ENCODE assay signal across 25 mouse cellular contexts in genomic region chr17:24049008-24049407, GRCm38 (mm10). TPM values are rescaled to one million over a fixed set of nuclear protein-coding genes. Genes with fewer than 3 reads are reported as not detected.
DNase-seq lines count a peak whose midpoint lies in the region.
"Had no signal": no experiment of that assay in that cellular context is flagged by ENCODE, and none has a peak within 500 bp of the region (broad histone marks: within the 10 kb centered on the region; RNA-seq: fewer than 3 reads in every experiment).

No protein-coding gene starts in this region.

- intact Hi-C loops in left cerebral cortex, postnatal 14 days (cut with DNase I): no loop called here

- DNase-seq in frontal cortex, adult 2 months (ENCODE audit: extremely low spot score in 1 of 2, low spot score in 1 of 2): peak; percentile 44 to 55
- DNase-seq in frontal cortex, postnatal 10 days (ENCODE audit: low spot score in 2 of 2): no peak
- peak; percentile 31 to 54 for DNase-seq in left cerebral cortex, adult 18-20 months (ENCODE audit: low spot score in 2 of 2)
- no peak for DNase-seq in left cerebral cortex, postnatal 14 days (ENCODE audit: low spot score in 2 of 2)
- peak; percentile 79 for DNase-seq in brain, adult 2 months (ENCODE audit: low read depth, low spot score)
- peak; percentile 32 to 50 for DNase-seq in left cerebral cortex, adult 9 months (ENCODE audit: low spot score in 2 of 2)
- no peak for DNase-seq in neural tube, embryonic 10.5 days (ENCODE audit: extremely low spot score, low spot score)
- no peak for DNase-seq in gastrocnemius, adult 8-10 months (ENCODE audit: low spot score in 2 of 2)
- DNase-seq: adrenal gland, adult 2 months; adrenal gland, postnatal 36 days; cerebellum, adult 11 months; cerebellum, adult 8-10 months; cerebellum, postnatal 14 days; forebrain, postnatal 0 days; gastrocnemius, postnatal 10 days; heart, adult 2 months had no signal

RNA-seq across cellular contexts. Expression of gene Prss27, which starts 11.1 kb away (rescaled TPM):
- not detected in 2 replicates for polyA plus RNA-seq in frontal cortex, adult 2 months (2012; rRNA removed)
- not detected for total RNA-seq in left cerebral cortex, adult 18-20 months (2021)
- total RNA-seq in left cerebral cortex, postnatal 14 days (2021): not detected
- total RNA-seq in gastrocnemius, adult 8-10 months (2022): not detected
- total RNA-seq: CH12.LX; forebrain, postnatal 0 days; gastrocnemius, postnatal 10 days; heart, adult 2 months; heart, postnatal 25 days had no signal
- polyA plus RNA-seq: activated CD4-positive, CD25-positive, alpha-beta regulatory T cell, adult 4 months; brain, embryonic 14.5 days; forebrain, postnatal 0 days; heart, adult 2 months; heart, embryonic 15.5 days had no signal

RNA-seq across cellular contexts. Expression of gene Kctd5, which starts 24.3 kb away (rescaled TPM):
- 29.0 and 29.8 TPM in 2 replicates for polyA plus RNA-seq in frontal cortex, adult 2 months (2012; rRNA removed)
- total RNA-seq in left cerebral cortex, adult 18-20 months (2021): 10 to 100 TPM; 22.5 to 23.8 TPM
- total RNA-seq in left cerebral cortex, postnatal 14 days (2021): 10 to 100 TPM; 37.6 to 48.3 TPM
- total RNA-seq in gastrocnemius, adult 8-10 months (2022): 1 to 10 TPM; 5.8 to 8.0 (median 6.1) TPM

RNA-seq across cellular contexts. Expression of gene Prss22, which starts 51.1 kb away (rescaled TPM):
- polyA plus RNA-seq in frontal cortex, adult 2 months (2012; rRNA removed): 1.4 and 1.8 TPM in 2 replicates
- 1 to 10 TPM; 1.5 to 2.0 TPM for total RNA-seq in left cerebral cortex, adult 18-20 months (2021)
- 1 to 10 TPM; 1.8 to 2.2 TPM for total RNA-seq in left cerebral cortex, postnatal 14 days (2021)
- not detected for total RNA-seq in gastrocnemius, adult 8-10 months (2022)
- total RNA-seq: adrenal gland, adult 2 months; adrenal gland, postnatal 36 days; CH12.LX; forebrain, postnatal 0 days; gastrocnemius, postnatal 10 days; heart, adult 2 months; heart, postnatal 25 days had no signal
- polyA plus RNA-seq: activated CD4-positive, CD25-positive, alpha-beta regulatory T cell, adult 4 months; adrenal gland, adult 2 months; brain, embryonic 14.5 days; forebrain, embryonic 13.5 days; forebrain, postnatal 0 days; heart, adult 2 months; heart, embryonic 11.5 days; hindbrain, embryonic 14.5 days; intestine, embryonic 15.5 days had no signal

Comparison
In these comparisons a context has a peak if more than half of its experiments do, and no peak if none do; other contexts are left out.
1. DNase-seq: peak in frontal cortex, adult 2 months (2 of 2), left cerebral cortex, adult 18-20 months (2 of 2), brain, adult 2 months (single experiment) and left cerebral cortex, adult 9 months (2 of 2); none in frontal cortex, postnatal 10 days (0 of 2), left cerebral cortex, postnatal 14 days (0 of 2), neural tube, embryonic 10.5 days (single experiment) and gastrocnemius, adult 8-10 months (0 of 2).